Mouse (Mus musculus): Measurements from ENCODE around the gene Mfap2. TPM values are rescaled to one million over a fixed set of nuclear protein-coding genes. Genes with fewer than 3 reads are reported as not detected.

The Mfap2 gene
- total RNA-seq, 4 experiments from 2014 or later = 0.48 to 2.2 (median 1.3) TPM

DNA sequence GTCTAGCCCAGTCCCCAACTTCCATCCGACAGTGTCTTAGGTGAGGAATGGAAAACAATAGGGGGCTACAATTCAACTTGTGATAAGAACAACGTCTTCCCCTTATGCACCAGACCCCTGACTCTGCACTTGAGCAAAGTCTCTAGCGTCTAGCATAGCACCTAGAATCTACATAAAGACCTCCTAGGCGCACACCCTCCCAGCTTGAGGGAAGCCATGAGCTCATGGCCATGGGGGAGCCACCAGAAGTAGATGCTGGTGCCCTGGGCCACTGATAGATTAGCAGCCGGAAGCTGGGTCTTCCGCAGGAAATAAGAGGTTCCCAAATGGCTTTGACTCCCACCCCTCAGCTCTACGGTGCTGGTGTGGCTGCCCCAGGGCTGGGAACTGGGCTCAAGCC lies 22.7 kb upstream of the Mfap2 start:
- no peak for DNase-seq (ENCODE audit: low spot score in 2 of 2)

DNA sequence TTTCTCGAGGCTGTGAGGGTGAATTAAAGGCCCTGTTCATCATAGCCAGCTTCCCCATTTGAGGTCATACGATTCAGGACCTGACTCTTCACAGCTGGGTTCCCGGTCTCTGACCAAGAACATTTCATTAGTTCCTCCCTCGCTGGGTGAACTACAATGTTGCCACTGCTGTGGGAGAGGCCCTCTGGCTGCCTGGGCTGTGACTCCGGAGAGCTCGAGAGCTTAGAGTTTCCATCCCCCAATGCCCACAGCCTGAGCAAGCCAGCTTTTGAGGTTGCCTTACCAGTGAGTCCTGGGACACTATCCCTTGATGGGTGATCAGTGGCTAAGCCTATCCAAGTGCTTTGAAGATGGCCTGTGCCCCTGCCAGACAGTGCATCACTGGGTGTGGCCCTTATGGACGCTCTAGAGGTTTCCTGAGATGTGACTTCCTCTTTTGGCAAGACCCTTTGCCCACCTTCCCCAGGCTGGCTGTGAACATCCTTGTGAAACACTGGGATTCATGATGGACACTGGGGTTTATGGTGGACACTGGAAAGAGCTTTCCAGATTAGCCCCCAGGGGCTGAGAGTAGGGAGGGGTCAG lies 21.4 kb upstream of the Mfap2 start:
- DNase-seq (ENCODE audit: low spot score in 2 of 2) = no peak

DNA sequence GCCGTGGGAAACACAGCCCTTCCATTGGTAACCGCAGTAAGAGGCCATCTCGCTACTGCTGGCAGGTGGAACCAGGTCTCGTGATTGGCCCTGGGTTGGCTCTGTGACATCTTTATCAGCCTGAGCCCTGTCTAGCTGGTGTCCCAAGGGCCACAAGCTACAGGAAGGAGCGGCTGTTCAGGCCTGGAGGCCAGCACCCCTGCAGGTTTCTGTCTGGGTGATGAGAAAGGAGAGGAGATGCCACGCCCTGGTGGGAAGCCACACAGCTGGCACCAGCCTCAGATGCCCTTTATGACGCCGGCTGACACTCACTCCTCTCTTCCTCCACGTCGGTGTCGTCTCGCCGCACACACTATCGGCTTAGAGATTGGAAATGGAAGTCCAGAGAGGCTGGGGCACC lies 20.8 kb upstream of the Mfap2 start:
- DNase-seq (ENCODE audit: low spot score in 2 of 2) = no peak

DNA sequence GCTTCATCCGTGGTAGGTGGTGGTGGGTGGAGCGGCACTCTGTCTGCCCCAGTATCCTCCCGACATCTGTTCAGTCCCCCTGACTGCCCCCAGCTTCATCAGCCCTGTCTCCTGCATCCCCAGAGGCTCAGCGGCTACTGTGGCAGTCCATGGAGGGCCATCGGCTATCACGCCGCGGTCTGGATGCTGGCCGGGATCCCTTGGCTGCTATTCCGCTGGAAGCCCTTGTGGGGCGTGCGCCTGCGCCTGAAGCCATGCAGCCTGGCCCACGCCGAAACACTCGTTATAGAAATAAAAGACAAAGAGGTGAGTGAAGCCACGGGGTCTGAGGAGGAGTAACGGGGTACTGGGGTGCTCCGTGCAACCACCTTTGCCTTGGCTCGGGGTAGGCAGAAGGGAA lies 18.0 kb upstream of the Mfap2 start:
- no peak for DNase-seq (ENCODE audit: low spot score in 2 of 2)

DNA sequence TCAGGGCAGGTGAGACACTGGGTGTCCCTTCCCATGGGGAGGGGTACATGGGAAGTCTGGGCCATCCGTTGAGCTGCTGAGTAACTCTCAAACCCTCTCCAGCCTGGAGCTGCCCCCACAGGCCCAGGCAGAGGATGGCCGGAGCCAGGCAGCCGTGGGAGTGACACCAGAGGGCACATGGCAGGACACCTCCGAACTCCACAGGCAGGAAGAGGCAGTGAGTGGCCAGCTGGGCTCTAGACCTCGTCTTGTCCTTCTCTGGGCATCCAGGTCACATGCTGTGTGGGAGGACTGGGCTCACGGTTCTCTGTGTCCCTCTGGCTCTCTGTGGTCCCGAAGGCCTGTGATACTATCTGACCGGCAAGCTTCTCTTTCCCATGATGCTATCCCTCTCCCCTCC lies 16.4 kb upstream of the Mfap2 start:
- no peak for DNase-seq (ENCODE audit: low spot score in 2 of 2)

DNA sequence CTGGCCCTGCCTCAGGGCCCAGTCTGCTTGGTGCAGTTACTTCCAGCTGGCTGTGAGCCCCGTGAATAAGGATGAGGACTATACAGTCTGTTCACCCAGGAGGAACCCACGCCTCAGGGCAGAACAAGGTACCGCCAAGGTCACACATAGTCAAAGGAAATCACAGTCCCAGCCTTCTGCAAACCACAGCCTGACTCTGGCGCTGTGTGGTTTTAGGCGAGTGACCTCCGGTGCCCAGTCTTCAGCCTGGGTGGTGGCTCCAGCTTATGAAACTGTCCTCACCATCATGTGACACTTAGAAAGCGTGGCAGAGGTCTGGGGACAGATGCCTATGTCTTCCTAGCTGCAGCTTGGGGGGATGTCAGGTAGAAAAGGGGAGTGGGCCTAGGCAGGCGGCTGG lies 14.4 kb upstream of the Mfap2 start:
- no peak for DNase-seq (ENCODE audit: low spot score in 2 of 2)

DNA sequence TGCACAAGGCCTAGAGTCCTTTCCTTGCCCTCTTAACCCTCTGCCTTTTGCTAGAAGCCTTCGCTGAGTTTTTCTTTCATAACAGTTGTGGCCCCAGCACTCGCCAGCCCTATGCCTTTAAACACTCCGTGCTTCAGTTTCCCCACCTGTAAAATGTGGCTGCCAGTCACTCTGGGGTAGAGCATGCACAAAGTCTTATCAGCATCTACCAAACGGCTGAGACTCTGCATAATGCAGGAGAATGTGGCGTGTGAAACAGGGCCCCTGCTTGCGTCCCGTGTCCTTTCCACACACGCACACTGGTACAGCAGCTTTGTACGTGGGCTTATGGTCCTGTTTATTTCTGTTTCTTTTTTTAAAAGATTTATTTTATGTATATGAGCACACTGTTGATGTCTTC lies 13.4 kb upstream of the Mfap2 start:
- no peak for DNase-seq (ENCODE audit: low spot score in 2 of 2)

DNA sequence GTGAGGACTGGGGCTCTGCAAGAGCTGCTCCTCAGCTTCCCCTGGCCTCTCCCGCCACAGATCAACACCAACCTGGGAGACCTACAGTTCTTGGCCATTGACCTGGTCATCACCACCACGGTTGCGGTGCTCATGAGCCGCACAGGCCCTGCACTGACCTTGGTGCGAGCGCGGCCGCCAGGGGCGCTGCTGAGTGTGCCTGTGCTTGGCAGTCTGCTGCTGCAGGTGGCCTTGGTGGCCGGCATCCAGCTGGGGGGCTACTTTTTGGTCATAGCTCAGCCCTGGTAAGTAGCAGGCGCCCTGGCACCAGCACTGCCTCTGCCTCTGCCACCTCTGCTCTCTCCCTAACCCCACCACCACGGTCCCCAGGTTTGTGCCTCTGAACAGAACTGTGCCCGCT lies 4.2 kb upstream of the Mfap2 start:
- DNase-seq (ENCODE audit: low spot score in 2 of 2) = no peak

DNA sequence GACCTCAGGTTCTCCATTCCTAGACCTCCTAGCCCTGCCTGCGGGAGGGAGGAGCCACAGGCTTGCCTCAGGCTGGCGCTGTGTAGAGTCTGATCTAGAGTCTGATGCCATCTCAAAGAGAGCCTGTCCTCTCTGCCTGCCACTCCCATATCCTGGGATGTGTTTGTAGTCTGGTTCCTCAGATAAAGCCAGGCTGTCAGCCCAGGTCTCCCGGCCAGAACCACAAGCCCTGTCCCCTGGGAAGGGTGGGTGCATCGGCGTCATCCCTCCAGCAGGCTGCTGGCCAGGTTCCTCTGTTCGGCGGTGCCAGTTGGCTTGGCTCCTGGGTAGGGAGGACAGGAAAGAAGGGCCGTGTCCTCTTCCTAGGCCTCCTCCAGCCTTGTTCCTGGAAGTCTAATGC lies 2.2 kb upstream of the Mfap2 start:
- peak in 1 of 2 experiments; percentile 55 for DNase-seq (ENCODE audit: low spot score in 2 of 2)

DNA sequence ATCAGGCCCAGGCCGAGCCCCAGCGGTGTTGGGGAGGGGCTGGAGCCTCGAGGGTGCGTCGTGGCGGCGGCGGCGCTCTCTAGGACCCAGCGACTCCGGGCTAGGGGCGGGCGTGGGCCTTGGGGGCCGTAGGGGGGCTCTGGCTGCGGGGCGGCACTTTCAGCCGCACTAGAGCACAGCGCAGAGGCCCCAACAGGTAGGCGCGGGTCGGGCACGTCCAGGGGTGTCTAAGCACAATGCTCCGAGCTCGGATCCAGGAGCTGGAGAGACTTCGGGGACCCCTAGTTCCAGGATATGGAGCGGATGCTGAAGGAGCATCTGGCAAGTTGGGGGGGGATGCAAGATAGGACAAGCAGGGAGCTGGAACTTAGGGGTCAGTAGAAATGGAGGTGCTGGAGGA lies 308 bp downstream of the Mfap2 start:
- DNase-seq (ENCODE audit: low spot score in 2 of 2) = no peak

DNA sequence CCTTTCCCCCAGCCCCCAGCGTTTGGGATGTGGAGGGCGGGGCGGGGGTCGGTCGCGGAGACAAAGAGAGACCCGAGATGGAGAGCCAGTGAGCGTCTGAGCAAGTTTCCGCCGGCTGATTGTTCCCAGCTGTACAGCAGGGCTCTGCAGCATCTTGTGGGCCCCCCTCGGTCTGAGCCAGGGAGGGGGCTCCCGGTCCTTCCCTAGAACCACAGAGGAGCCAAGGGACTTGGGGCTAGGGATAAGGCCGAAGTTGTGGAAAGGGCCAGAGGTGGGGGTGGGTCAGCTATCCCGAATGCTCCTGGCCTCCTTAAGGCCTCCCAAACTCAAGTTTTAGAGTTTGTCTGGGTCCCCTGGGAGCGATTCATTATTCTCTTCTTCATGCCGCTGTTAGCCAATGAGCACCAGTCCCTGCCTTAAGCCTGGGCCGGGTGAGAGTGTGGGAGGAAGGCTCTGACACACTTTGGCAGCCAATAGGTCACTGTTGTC lies 767 bp downstream of the Mfap2 start:
- no peak for DNase-seq (ENCODE audit: low spot score in 2 of 2)

DNA sequence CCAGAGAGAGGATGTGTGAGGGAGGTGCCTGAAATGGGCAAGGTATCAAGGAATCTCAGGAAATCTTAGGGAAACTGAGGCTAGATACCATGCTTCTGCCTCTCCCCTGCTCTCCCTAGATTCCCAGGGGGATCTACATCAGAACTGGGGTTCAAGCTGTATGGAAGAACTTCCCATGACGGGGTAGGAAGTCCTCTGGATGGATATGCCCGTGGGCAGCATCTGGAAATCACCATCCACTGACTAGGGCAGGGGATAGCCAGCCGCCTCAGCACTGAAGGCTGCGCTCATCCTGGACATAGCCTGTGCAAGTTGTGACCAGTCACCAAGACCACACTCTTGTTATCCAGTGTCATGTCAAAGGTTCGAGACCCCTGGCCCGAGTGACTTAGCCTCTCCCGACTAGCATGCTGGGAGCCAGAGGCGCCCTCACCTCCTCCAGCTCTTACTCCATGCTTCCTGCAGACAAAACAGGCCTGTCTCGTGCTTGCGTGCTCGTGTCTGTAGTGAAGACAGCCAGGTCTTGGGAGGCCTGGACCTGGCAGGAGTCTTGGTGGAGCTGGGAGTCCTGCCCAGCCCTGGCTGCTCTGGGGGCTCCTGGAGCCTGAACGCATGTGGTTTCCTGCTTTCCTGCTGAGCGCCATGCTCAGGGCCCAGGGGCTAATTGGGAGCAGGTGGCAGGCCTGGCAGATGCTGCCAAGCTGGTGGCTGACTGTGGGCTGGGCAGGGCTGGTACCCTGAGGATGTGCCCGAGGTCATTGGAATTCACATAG lies 1.5 kb downstream of the Mfap2 start:
- peak in 1 of 2 experiments; percentile 38 for DNase-seq (ENCODE audit: low spot score in 2 of 2)

DNA sequence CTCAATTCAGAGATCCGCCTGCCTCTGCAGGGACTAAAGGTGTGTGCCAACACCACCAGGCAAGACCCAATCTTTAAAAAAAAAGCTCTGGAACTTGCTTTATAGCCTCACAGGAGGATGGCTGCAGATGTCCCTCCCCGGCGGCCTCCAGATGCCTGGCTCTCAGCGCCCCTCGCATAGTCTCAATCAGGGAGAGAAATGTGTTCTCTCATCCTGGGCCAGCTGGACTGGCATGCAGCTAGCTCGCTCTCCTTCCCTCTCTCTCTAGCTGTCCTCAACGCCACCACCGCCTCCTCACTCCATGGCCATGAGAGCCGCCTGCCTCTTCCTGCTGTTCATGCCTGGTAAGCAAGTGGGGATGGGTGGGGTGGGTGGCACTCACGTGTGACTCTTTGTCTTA lies 2.3 kb downstream of the Mfap2 start:
- DNase-seq (ENCODE audit: low spot score in 2 of 2) = no peak

DNA sequence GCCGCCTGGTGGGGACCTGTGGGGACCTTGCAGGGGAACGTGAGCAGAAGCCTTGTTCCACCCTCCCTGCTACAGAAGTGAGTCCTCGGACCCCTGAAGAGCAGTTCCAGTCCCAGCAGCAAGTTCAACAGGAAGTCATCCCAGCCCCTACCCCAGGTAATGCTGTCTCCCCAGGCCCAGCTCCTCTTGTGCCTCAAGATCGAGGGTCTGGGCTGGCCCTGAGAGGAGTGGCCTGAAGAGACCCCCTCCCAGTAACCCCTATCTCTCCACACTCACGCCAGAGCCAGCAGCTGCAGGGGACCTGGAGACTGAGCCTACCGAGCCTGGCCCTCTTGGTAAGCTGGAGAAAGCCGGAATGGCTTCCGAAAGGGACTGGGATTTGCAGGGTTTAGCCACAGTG lies 3.9 kb downstream of the Mfap2 start:
- no peak for DNase-seq (ENCODE audit: low spot score in 2 of 2)

DNA sequence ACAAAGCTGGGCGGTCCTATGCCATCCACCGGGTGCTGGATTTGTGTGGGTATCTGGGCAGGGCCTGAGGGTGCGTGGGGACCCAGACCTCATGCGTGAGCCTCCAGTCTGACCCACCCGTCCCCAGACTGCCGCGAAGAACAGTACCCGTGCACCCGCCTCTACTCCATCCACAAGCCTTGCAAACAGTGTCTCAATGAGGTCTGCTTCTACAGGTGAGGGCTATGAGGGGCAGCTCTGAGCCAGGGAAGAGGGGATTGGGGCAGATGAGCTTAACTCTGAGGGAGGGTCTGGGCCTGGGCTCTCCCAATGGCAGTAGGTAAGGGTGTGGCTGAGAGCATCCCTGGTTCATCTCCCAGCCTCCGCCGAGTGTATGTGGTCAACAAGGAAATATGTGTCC lies 4.6 kb downstream of the Mfap2 start:
- no peak for DNase-seq (ENCODE audit: low spot score in 2 of 2)

DNA sequence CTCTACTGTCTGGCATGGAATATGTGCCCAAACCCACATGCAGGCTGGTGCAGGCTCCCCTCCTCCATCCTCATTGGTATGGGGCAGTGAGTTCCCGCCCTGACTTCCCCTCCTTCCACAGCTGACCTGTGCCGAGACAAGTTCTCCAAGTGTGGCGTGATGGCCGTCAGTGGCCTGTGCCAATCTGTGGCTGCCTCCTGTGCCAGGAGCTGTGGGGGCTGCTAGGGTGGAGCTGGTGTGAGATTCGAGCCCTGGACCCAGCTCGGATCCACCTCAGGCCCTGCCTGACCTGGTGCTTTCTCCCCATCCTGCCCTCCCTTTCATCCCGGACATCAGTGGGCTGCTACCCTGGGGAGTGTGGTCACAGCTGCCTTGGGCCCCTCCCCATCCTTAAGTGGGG lies 5.1 kb downstream of the Mfap2 start:
- DNase-seq (ENCODE audit: low spot score in 2 of 2) = no peak

DNA sequence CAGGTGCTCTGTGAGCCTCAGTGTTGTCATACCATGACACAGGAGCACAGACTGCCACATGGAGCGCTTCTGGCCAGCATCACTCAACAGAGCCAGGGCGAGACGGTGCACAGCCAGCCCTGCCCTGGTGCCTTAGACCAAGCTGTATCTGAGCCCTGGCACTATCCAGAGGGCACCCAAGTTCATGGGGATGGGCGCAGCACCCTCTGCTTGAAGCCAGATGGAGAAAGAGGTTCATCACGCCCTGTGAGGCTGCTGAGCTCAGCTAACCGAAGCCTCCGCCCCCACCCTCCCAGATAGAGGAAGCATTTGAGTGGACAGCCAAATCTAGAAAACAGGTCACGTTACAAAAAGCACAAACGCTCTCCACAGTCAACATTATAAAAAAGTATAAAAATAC lies 6.1 kb downstream of the Mfap2 start:
- DNase-seq (ENCODE audit: low spot score in 2 of 2) = peak in 1 of 2 experiments; percentile 33

DNA sequence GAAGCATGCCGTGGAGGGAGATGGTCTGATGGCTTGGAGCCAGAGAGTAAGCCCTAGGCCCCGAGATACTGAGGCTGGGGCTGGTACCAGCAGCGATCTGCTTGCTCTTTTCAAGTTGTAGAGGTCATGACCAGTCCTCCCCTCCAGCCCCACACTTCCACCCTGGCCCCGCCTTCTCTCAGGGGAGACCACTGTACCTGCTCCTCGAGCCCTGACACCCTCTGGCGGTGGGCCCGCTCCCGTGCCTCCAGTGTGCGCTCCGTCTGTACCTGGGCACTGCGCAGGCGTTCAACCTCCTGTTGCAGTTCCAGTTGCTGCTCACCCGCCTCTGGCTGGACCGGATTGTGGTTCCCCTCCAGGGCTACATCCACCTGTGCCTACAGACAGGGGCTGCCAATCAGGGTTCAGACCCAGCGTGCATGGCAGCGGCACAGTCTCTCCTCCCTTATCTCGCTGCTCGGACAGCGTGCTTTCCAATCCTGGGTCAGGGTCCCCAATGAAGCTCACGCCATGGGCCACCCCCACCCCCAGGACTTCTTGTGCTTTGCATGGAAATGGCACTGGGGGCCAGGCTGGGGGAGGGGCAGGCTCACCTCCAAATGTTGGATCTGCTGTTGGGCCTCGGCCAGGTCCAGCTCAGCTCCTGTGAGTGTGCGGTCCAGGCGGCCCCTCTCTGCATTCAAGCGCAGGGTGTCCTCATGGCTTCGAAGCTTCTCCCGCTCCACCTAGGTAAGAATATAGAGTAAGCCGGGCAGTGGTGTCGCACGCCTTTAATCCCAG lies 7.6 kb downstream of the Mfap2 start:
- DNase-seq (ENCODE audit: low spot score in 2 of 2) = no peak

DNA sequence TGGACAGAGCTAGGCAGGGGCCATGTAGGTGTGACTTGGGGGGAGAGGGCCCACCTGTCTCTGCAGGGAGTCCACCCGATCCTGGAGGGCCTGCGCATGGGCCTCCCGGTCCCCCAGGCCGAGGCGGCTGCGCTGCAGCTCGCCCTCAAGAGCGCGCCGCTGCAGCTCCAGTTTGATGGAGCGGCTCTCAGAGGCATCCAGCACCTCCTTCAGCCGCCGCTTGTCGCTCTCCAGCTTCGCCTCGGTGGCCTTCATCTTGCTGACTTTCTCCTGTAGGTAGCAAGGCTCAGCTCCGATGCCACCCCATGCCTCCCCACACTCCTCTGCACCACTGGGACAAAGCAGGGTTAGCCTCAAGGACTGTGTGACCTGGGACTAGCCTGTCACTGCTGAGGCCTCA lies 10.0 kb downstream of the Mfap2 start:
- DNase-seq (ENCODE audit: low spot score in 2 of 2) = no peak

DNA sequence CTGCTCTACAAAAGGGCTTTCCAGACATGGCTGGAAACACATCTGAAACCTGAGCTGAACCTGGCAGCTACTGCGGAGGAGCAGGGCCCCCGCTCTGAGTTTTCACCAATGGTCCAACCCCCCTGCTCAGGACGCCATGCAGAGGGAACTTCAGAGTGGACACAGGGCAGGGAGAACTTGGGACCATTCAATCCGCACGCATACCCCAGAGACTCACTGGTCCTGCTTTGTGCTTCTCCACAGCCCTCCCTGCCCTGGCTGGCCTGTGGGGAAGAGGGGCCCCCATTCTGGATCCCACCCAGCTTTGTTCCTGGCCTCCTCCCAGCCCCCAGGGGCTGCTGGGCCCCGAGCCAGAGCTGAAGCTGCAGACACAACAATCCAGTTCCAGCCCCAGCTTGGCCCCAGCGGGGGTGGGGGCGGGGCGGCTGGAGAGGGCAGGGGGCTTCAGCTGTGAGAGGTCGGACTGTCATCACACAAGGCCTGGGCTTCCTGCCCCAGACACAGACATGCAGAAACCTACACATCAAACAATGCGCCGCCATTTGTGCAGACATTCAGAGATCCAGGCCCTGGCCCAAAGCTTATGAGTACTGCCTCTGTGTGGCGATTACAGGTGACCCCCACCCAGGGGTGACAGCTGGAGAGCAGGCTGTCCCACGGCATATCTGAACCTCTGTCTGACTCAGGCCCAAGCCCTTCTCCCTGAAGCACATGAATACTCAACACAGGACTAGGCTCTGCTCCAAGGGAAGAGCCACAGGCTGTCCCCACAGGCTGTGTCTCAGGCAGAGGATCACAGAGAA lies 10.8 kb downstream of the Mfap2 start:
- DNase-seq (ENCODE audit: low spot score in 2 of 2) = no peak

DNA sequence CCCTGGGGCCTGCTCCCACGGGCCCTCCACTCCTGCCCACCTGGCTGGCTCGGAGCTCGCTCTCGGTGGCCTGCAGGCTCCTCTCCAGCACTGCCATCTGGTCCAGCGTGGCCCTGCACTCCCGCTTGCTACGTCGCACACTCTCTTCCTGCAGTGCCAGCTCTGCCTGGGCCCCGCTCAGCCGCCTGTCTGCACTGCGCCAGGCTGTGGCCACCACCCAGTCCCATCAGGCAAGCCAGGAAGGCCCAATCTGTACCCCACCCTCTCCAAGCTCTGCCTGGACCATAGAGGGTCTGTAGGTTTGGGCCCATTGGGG lies 11.4 kb downstream of the Mfap2 start:
- DNase-seq (ENCODE audit: low spot score in 2 of 2) = no peak

DNA sequence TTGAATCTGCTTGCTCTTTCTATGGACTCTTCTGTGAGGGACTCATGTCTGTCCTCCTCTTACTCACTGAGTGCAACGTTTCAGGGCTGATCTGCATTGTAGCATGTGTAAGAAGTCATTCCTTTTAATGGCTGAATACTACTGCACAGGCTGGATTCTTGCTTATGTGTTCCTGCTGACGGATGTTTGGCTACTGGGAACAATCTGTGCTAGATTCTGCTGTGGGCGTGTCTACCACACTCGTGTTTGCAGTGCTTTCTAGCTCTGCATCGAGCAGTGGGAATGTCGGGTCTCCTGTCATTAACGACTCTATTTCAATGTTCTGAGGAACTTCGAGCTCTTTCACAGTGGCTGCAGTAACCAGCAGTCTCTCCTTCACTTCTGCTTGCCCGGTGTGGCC lies 13.8 kb downstream of the Mfap2 start:
- DNase-seq (ENCODE audit: low spot score in 2 of 2) = no peak

Data from gastrocnemius, adult 8-10 months (tissue).